Mouse (Mus musculus) lung, postnatal 10 days (tissue): ENCODE measurements around the gene Irak2.

ENCODE experiments used
- DNase-seq: peaks from one replicate; pipeline ENCODE4 v3.0.0; 2021

The Irak2 gene

GRCm38 (mm10) chr6:113643021-113643420, 4.8 kb downstream of the Irak2 start:
- DNase-seq: no peak

GRCm38 (mm10) chr6:113643967-113644366, 5.7 kb downstream of the Irak2 start:
- no peak for DNase-seq

- DNase-seq: peak; percentile 75
These were observed 6.5 kb downstream of the Irak2 start for GRCm38 (mm10) chr6:113644808-113645207.

- DNase-seq: no peak
These were observed 11.3 kb downstream of the Irak2 start for GRCm38 (mm10) chr6:113649346-113650196.

- DNase-seq: no peak
These were observed 12.0 kb downstream of the Irak2 start for GRCm38 (mm10) chr6:113650197-113650640.

- DNase-seq: no peak
These were observed 13.4 kb downstream of the Irak2 start for GRCm38 (mm10) chr6:113651626-113652025.

- no peak for DNase-seq
These were observed 15.3 kb downstream of the Irak2 start for GRCm38 (mm10) chr6:113653551-113653950.

GRCm38 (mm10) chr6:113654102-113654501, 15.8 kb downstream of the Irak2 start:
- no peak for DNase-seq

- DNase-seq: peak; percentile 57
These were observed 16.6 kb downstream of the Irak2 start for GRCm38 (mm10) chr6:113654753-113655397.

GRCm38 (mm10) chr6:113655475-113655874, 17.2 kb downstream of the Irak2 start:
- DNase-seq: no peak

- DNase-seq: peak; percentile 65
These were observed 18.6 kb downstream of the Irak2 start for GRCm38 (mm10) chr6:113656847-113657246.

- peak; percentile 40 for DNase-seq
These were observed 20.0 kb downstream of the Irak2 start for GRCm38 (mm10) chr6:113658226-113658625.

GRCm38 (mm10) chr6:113659648-113660491, 21.6 kb downstream of the Irak2 start:
- no peak for DNase-seq

- no peak for DNase-seq
These were observed 22.5 kb downstream of the Irak2 start for GRCm38 (mm10) chr6:113660492-113661352.

- peak; percentile 69 for DNase-seq
These were observed 23.3 kb downstream of the Irak2 start for GRCm38 (mm10) chr6:113661353-113662241.

- DNase-seq: no peak
These were observed 24.9 kb downstream of the Irak2 start for GRCm38 (mm10) chr6:113662964-113663700.

GRCm38 (mm10) chr6:113664305-113664704, 26.0 kb downstream of the Irak2 start:
- no peak for DNase-seq

GRCm38 (mm10) chr6:113667611-113668122, 29.4 kb downstream of the Irak2 start:
- DNase-seq: no peak

- DNase-seq: peak; percentile 46
These were observed 30.3 kb downstream of the Irak2 start for GRCm38 (mm10) chr6:113668287-113669154.
